Mouse (Mus musculus) testis, adult 2 months (tissue): ENCODE measurements around the gene Dzip1. TPM values are rescaled to one million over a fixed set of nuclear protein-coding genes. Genes with fewer than 3 reads are reported as not detected.

Source experiments
- H3K27ac ChIP-seq: fragments of 200-500 bp; 2 replicates; pipeline ENCODE4 v1.5.1; 2012; ENCODE audit warnings: low read depth, low read length; ENCODE audit not compliant: control insufficient read depth, insufficient read depth
- H3K27me3 ChIP-seq: fragments of 200-500 bp; 2 replicates; pipeline ENCODE4 v1.6.1; 2012; ENCODE audit warnings: mild to moderate bottlenecking, low read length, moderate library complexity; ENCODE audit not compliant: control insufficient read depth, insufficient read depth
- H3K36me3 ChIP-seq: fragments of 200-500 bp; 2 replicates; pipeline ENCODE4 v1.6.1; 2012; ENCODE audit warnings: mild to moderate bottlenecking, low read length; ENCODE audit not compliant: control insufficient read depth, insufficient read depth
- H3K4me1 ChIP-seq: fragments of 200-500 bp; 2 replicates; pipeline ENCODE4 v1.6.1; 2012; ENCODE audit warnings: low read length; ENCODE audit not compliant: control insufficient read depth, insufficient read depth
- H3K4me3 ChIP-seq: fragments of 200-500 bp; 2 replicates; pipeline ENCODE4 v1.5.1; 2012; ENCODE audit warnings: low read depth, mild to moderate bottlenecking, low read length, moderate library complexity, mixed read lengths; ENCODE audit not compliant: control insufficient read depth
- CTCF ChIP-seq: fragments of 200-500 bp; IDR thresholded peaks from 2 replicates; pipeline ENCODE4 v1.5.1; 2012; ENCODE audit warnings: low read depth, mild to moderate bottlenecking, inconsistent platforms, low read length, moderate library complexity; ENCODE audit not compliant: control insufficient read depth, insufficient read depth, insufficient replicate concordance
- POLR2A ChIP-seq: fragments of 200-500 bp; IDR thresholded peaks from 2 replicates; pipeline ENCODE4 v1.6.1; 2012; ENCODE audit warnings: low read depth, mild to moderate bottlenecking, inconsistent platforms, low read length, moderate library complexity; ENCODE audit not compliant: control insufficient read depth
- polyA plus RNA-seq: library from polyadenylated mRNA; depleted of rRNA; stranded (reverse); fragments of >200 nt; gene quantifications from 2 replicates; pipeline ENCODE4 v1.2.3, GENCODE M21; 2012

Gene Dzip1
- polyA plus RNA-seq, 1 experiment, result 82.4 TPM

DNA sequence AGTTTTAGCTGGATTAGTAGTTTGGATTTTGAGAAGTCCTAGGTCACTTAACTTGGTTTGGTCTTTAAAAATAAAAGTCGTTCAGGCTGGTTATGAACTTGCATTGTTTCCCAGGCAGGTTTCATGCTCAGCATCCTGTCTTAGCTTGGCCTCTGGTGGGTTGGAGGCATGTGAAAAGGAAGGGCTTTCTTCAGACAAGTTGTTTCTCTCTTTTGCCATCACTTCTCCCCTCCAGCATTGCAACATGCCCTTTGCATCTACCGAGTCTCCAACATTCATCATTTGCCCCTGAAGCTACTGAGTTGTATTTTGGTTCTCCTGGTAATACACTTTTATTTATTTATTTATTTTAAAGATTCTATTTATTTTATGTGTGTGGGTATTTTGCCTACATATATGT lies 19.4 kb upstream of the Dzip1 start:
- no peaks in the 10 kb centered on the region for H3K27me3 ChIP-seq
- no peak overlapping the region for H3K27ac ChIP-seq
- no peaks in the 10 kb centered on the region for H3K36me3 ChIP-seq
- no peak overlapping the region for H3K4me3 ChIP-seq
- no peak for TF ChIP-seq POLR2A
- no peak for TF ChIP-seq CTCF
- H3K4me1 ChIP-seq, result peaks cover 2% of the 10 kb centered on the region; the same call in 1 of the 2 replicates

DNA sequence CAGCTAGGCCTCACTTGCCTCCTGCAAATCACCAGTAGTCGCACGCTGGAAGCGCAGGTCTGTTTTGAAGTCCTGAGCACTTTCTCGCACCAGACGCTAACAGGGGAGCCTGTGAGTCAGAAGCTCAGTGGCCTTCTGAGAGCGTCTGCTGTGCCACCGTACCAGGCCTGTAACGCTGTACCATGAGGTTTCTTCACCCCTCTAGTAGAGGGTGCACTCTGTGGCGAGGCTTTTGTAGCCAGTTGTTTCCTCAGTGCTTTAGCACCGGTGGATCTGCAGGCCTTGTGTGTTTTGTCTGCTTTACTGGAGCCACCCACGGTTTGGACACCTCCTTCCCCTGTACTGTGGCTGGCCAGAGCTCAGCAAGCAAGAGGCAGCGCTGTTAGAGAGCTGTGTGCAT lies 16.8 kb upstream of the Dzip1 start:
- Histone ChIP-seq H3K27me3 (no peaks in the 10 kb centered on the region), H3K4me1 (peaks cover 2% of the 10 kb centered on the region; the same call in 1 of the 2 replicates), H3K36me3 (no peaks in the 10 kb centered on the region), H3K4me3 (no peak overlapping the region), H3K27ac (no peak overlapping the region)
- no peak for TF ChIP-seq POLR2A
- TF ChIP-seq CTCF, result no peak

DNA sequence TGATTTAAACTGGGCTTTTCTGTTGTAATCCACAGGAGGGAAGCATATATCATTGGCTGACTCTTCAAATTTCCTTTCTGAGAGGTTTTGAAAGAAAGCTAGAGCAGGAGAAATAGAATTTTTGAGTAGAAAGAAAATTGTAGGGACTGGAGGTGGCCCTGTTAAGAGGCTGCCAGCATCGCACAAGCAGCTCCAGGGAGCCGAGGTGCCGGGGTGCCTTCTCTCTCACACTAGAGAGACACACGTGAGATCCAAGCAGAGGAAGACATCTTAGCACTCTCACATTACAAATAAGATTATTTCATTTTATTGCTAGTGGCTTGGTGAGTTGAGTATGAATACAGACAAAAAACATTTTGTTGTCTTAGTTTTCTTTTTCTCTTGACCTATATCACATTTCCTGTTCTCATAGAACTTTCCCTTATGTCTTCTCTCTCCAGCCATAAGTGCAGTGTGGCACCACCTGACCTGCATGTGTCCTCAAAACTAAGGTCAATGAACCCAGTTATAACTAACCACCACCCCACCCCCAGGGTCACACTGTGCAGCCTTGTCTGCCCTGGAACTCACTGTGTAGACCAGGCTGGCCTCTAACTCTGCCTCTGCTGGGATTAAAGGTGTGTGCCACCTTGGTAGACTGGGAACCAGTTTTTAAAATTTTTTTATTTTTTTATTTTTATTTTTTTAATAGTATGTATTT lies 15.7 kb upstream of the Dzip1 start:
- Histone ChIP-seq H3K27ac (no peak overlapping the region), H3K4me3 (no peak overlapping the region), H3K27me3 (no peaks in the 10 kb centered on the region), H3K36me3 (no peaks in the 10 kb centered on the region), H3K4me1 (peaks cover 2% of the 10 kb centered on the region; the same call in 1 of the 2 replicates)
- TF ChIP-seq POLR2A (no peak), CTCF (no peak)

DNA sequence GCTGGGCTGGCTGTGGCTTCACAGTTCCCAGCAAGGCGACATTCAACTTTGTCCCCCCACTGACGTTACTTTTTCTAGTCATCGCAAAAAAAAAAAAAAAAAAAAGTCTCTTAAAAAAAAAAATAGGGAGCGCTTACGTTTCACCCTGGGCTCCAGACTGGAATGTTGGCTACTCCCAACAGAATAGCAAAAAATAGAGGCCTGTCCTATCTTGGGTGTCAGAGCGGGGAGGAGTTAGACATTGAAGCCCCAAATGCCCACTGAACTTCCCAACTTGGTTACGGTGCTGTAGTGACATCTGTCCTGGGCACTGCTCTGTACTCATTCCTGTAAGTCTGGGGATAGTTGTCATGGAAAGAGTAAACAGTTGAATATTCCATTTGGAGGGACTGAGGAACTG lies 13.3 kb upstream of the Dzip1 start:
- Histone ChIP-seq H3K4me1 (peaks cover 7% of the 10 kb centered on the region), H3K4me3 (peak overlapping the region; percentile 93), H3K27ac (peak overlapping the region; percentile 95), H3K27me3 (no peaks in the 10 kb centered on the region), H3K36me3 (no peaks in the 10 kb centered on the region)
- no peak for TF ChIP-seq POLR2A
- no peak for TF ChIP-seq CTCF

DNA sequence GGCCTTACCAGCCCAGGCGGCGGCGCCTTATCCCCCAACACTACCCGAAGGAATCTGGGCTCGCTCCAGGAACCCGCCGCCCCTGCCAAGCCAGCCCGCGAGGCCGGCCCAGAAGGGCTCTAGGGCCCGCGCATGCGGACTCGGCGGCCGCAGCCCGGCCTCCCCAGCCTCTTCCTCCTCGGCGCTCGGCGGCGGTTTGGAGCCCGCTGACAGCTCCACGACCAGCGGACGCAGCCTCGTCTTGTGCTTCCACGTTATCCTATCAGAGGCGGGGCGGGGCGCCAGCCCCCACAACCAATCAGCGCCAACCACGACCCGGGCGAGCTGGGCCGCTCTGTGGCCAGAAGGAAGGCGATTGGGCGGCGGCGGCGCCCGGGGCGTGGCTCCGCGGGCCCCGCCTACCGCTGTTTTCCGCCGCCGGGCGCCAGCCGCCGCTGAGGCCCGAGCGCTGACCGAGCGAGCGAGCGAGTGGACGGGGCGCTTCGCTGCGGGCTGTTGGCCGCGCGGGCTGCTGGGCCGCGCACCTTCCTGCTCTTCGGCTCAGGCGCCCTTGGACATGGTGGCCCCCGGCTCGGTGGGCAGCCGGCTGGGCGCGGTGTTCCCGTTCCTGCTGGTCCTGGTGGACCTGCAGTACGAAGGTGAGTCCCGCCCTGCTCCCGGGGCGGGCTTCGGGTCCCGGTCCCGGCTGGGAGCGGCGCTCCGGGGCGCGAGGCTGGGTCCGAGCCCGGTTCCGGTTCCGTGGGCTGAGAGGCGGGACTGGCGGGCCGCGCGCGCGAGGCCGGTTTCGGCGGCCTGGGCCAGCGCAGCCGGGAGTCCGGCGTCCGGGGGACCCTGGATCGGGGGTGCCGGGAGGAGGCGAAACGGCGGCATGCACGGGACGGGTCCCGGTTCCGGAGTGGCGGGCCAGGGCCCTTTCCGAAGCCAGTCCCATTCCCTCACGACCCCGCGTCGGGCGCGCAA lies 12.6 kb upstream of the Dzip1 start, which contains the start of gene Dnajc3:
Gene Dnajc3 (plus strand): TSS at position 444 of the 960 bp plus-strand sequence.
- peak; percentile 80 for TF ChIP-seq POLR2A
- no peak for TF ChIP-seq CTCF
- no peaks in the 10 kb centered on the region for H3K36me3 ChIP-seq
- peak within 1 kb of the TSS; percentile 95 for H3K27ac ChIP-seq
- H3K4me3 ChIP-seq, result peak within 1 kb of the TSS; percentile 93
- peaks cover 7% of the 10 kb centered on the region for H3K4me1 ChIP-seq
- H3K27me3 ChIP-seq, result no peaks in the 10 kb centered on the region

DNA sequence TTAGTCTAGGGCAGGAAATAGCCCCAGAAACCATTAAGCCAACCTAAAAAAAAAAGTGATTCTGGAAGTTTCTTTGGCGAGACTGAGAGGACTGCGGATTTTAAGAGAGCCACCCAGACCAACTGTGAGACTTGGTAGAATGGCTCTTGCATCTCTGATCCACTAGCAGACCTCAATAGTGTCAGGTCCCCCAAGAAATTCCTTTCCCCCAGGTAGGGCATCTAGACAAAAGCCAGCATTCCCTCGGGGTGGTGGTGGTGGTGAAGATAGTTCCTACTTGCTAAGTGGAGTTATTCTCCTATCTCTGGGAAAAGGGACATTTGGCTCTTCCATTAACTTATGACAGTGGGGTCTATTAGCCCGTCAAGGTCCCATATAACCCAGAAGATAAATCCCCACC lies 11.7 kb upstream of the Dzip1 start:
- H3K27me3 ChIP-seq, result no peaks in the 10 kb centered on the region
- TF ChIP-seq POLR2A (no peak), CTCF (no peak)
- peak overlapping the region; percentile 93 for H3K4me3 ChIP-seq
- peak overlapping the region; percentile 81 for H3K27ac ChIP-seq
- H3K36me3 ChIP-seq, result no peaks in the 10 kb centered on the region
- H3K4me1 ChIP-seq, result peaks cover 7% of the 10 kb centered on the region

DNA sequence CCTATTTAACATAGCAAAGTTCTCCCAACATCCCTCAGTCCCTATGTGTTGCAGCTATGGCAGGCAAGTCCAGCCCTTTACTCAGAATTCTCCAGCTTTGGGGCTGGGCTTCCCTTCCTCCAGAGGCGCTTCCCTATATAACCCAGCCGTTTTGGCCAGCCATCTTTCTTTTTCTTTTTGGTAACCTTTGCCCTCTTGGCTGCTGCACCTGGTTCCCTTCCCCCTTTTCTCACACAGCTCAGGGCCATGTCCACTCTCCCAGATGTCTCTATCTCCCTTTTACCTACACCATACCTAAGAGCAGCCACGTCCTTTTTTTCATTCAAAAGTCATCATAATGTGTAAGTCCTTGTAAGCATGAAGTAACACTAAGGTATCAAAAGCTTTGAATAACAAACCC lies 11.0 kb upstream of the Dzip1 start:
- no peaks in the 10 kb centered on the region for H3K36me3 ChIP-seq
- no peak overlapping the region for H3K27ac ChIP-seq
- H3K4me3 ChIP-seq, result peak overlapping the region; percentile 36
- H3K27me3 ChIP-seq, result no peaks in the 10 kb centered on the region
- H3K4me1 ChIP-seq, result peaks cover 7% of the 10 kb centered on the region
- no peak for TF ChIP-seq POLR2A
- TF ChIP-seq CTCF, result no peak
